Mouse (Mus musculus): ENCODE data around the gene Stum. TPM values are rescaled to one million over a fixed set of nuclear protein-coding genes. Genes with fewer than 3 reads are reported as not detected.

The Stum gene
- total RNA-seq (2014; rRNA removed) (0.09 and 1.1 TPM in 2 replicates), polyA plus RNA-seq (2012; rRNA removed) (0.19 and 0.22 TPM in 2 replicates)

DNA sequence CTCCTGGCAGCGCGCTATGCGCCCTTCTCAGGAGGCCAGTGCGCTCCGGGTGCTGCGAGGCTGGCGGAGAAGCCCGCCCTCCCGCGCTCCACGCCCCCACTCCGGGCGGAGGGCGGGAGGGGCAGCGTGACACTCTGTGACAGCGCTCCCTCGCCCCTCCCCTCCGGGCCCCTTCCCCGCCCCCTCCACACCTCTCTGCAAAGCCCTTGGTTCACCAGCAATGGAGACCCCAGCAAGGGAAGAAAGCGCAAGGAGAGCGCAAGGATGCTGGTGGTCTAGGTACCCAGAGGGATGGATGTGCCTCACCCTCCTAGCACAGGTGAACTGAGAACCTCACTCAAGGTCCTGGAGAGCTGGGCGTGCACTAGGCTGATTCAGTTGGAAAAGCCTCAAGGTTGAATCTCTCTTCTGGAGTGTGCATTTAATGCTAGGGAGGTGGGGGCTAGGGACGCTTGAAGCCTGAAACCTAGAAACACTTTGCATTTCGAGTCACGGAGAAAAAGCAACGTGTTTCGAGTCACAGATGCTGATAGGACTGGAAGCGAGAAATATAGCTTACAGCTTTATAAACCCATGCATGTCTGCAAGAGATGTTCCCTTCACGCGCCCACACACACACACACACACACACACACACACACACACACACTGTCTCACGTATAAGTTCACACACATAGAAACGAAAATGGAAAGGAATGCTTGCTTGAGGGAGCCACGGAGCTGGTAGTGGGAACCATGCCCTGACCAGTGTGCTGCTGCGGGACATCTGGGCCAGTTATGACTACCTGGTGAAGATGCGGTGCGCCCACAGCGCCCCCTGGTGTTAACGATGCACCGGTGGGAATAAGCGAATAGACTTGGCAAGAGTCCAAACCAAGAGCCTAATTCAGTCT lies at the start of gene Stum:
TSS of gene Stum (minus strand) at position 106 of the 893 bp plus-strand sequence.
- H3K4me1 ChIP-seq (ENCODE audit: control insufficient read depth, insufficient read depth, low read length), result no peaks in the 10 kb centered on the region
- H3K27me3 ChIP-seq (ENCODE audit: control insufficient read depth, insufficient read depth, low read length), result peaks cover 7% of the 10 kb centered on the region
- no peaks in the 10 kb centered on the region for H3K79me2 ChIP-seq (ENCODE audit: control insufficient read depth, insufficient read depth, low read length)
- H3K27ac ChIP-seq (replicated peaks; ENCODE audit: insufficient read depth, low read depth, low read length), result no peak within 1 kb of the TSS
- TF ChIP-seq CTCF (IDR thresholded peaks at IDR 0.05; ENCODE audit: low read depth, low read length), result peak; percentile 90
- no peak for TF ChIP-seq POLR2A (IDR thresholded peaks at IDR 0.05; ENCODE audit: extremely low read depth, insufficient read depth, low read length)
- 8% methylated on average over 40 of the region's 40 CpGs for WGBS
- 0 out of 2 replicates have a peak within 1 kb of the TSS, but pooled peaks have one; percentile 10 for H3K9ac ChIP-seq (ENCODE audit: low read depth, low read length)
- peak; percentile 43 for DNase-seq (ENCODE audit: extremely low read depth, low read depth, low spot score)
- peak within 1 kb of the TSS; percentile 10; the same call in 1 of the 2 replicates for H3K4me3 ChIP-seq (ENCODE audit: insufficient read depth, low read depth, low read length)
- no peaks in the 10 kb centered on the region for H3K36me3 ChIP-seq (ENCODE audit: control insufficient read depth, insufficient read depth, low read length)

DNA sequence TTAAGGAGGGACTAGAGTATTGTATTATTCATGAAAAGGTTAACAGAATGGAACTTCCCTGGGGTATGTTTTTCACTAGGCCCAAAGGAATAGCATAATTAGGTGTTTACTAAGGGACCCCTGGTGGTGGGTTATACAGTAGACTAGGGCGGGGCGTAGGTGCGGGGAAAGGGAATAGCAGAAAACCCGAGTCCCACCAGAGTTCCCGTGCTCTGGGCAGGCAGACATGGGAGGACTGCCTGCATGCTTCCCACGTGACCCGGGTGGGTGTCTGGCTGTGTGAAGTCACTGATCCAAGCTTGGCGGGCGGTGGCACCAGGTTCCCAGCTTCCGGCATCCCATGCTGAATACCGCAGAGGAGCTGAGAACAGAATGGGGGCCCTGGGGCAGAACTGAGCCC lies 49.4 kb upstream of the Stum start:
- Histone ChIP-seq H3K79me2 (ENCODE audit: control insufficient read depth, insufficient read depth, low read length) (no peaks in the 10 kb centered on the region), H3K36me3 (ENCODE audit: control insufficient read depth, insufficient read depth, low read length) (no peaks in the 10 kb centered on the region), H3K27ac (replicated peaks; ENCODE audit: insufficient read depth, low read depth, low read length) (no peak overlapping the region), H3K9ac (ENCODE audit: low read depth, low read length) (no peak overlapping the region), H3K4me3 (ENCODE audit: insufficient read depth, low read depth, low read length) (no peak overlapping the region), H3K27me3 (ENCODE audit: control insufficient read depth, insufficient read depth, low read length) (no peaks in the 10 kb centered on the region), H3K4me1 (ENCODE audit: control insufficient read depth, insufficient read depth, low read length) (no peaks in the 10 kb centered on the region)
- whole genome bisulfite sequencing, result 95% methylated on average over 11 of the region's 11 CpGs
- no peak for TF ChIP-seq POLR2A (IDR thresholded peaks at IDR 0.05; ENCODE audit: extremely low read depth, insufficient read depth, low read length)
- no peak for TF ChIP-seq CTCF (IDR thresholded peaks at IDR 0.05; ENCODE audit: low read depth, low read length)
- DNase-seq (ENCODE audit: extremely low read depth, low read depth, low spot score), result no peak

DNA sequence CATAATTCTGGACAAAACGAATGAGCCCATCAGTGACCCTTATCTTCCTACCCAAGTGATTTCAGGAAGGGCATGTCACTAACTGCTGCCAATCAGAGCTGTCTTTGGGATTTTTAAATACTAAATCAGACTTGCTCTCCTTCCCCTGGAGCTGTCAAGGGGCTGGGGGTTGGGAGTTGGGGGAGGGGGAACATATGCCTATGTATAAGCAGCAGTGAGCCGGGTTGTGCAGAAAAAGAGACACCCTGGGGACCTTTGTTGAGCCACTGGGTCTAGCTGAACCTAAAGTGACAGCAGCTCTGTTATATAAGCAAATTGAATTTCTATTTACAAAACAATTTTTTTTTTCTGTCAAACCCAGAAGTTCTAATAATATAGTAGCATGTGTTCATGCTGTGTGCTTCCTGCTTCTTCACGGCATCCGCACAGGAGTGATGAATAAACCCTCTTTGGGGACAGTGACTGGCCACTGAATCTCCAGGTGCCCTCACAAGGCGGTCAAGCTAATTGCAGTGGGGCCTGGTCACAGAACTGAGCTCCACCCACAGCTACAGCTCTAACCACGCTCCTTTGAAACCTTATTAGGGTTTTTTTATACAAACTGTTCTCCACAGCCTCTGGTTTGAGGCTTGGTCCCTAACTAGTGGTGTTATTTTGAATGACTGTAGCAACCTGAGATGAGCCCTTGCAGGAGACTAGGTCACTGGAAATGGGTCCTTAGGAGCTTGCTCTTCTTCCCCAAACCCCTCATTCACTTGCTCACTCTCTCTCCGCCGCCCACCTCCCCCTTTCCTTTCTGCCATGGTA lies 47.4 kb upstream of the Stum start:
- no peak for DNase-seq (ENCODE audit: extremely low read depth, low read depth, low spot score)
- Histone ChIP-seq H3K4me3 (ENCODE audit: insufficient read depth, low read depth, low read length) (no peak overlapping the region), H3K27ac (replicated peaks; ENCODE audit: insufficient read depth, low read depth, low read length) (no peak overlapping the region), H3K79me2 (ENCODE audit: control insufficient read depth, insufficient read depth, low read length) (no peaks in the 10 kb centered on the region), H3K9ac (ENCODE audit: low read depth, low read length) (no peak overlapping the region), H3K4me1 (ENCODE audit: control insufficient read depth, insufficient read depth, low read length) (no peaks in the 10 kb centered on the region), H3K27me3 (ENCODE audit: control insufficient read depth, insufficient read depth, low read length) (no peaks in the 10 kb centered on the region), H3K36me3 (ENCODE audit: control insufficient read depth, insufficient read depth, low read length) (no peaks in the 10 kb centered on the region)
- 84% methylated on average over 8 of the region's 8 CpGs for WGBS
- TF ChIP-seq POLR2A (IDR thresholded peaks at IDR 0.05; ENCODE audit: extremely low read depth, insufficient read depth, low read length) (no peak), CTCF (IDR thresholded peaks at IDR 0.05; ENCODE audit: low read depth, low read length) (no peak)

DNA sequence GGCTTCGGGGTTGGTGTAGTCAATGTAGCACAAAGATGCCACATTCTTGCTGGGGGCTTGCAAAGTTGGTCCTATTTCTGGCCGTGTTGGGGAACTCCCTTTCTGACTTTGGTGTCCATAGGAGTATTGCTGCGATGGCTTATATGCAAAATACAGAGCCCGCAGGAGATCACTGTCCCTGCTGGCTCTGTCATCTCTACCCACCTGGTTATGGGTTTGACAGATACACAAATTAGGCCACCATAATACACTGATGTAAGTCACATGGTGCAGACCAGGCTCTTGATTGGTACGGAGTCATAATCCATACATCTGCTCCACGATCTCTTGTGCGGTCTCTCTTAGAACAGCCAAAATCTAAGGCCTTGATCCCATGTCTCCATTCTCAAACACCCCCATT lies 46.5 kb upstream of the Stum start:
- Histone ChIP-seq H3K4me3 (ENCODE audit: insufficient read depth, low read depth, low read length) (no peak overlapping the region), H3K4me1 (ENCODE audit: control insufficient read depth, insufficient read depth, low read length) (no peaks in the 10 kb centered on the region), H3K79me2 (ENCODE audit: control insufficient read depth, insufficient read depth, low read length) (no peaks in the 10 kb centered on the region), H3K27ac (replicated peaks; ENCODE audit: insufficient read depth, low read depth, low read length) (no peak overlapping the region), H3K36me3 (ENCODE audit: control insufficient read depth, insufficient read depth, low read length) (no peaks in the 10 kb centered on the region), H3K9ac (ENCODE audit: low read depth, low read length) (no peak overlapping the region), H3K27me3 (ENCODE audit: control insufficient read depth, insufficient read depth, low read length) (no peaks in the 10 kb centered on the region)
- DNase-seq (ENCODE audit: extremely low read depth, low read depth, low spot score), result no peak
- 93% methylated on average over 7 of the region's 7 CpGs for WGBS
- TF ChIP-seq POLR2A (IDR thresholded peaks at IDR 0.05; ENCODE audit: extremely low read depth, insufficient read depth, low read length), result no peak
- TF ChIP-seq CTCF (IDR thresholded peaks at IDR 0.05; ENCODE audit: low read depth, low read length), result no peak

DNA sequence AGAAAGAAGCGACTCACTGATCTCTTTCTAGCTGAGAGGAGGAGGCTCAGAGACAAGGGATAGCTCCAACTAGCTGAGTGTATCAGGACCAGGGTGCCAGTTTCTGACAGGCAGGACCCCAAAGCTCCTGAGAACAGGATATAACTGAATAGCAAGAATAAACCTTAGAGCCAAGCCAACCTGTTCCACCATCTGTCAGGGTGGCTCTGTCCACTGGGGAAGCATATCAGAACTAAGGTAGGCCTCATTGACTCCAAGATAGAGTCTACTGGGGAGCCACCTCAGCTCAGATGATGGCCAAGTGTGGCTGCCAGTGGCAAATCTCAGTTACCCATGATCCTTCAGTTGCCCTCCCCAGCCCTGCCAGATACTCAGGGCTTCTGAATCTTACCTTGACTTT lies 42.0 kb upstream of the Stum start:
- no peaks in the 10 kb centered on the region for H3K36me3 ChIP-seq (ENCODE audit: control insufficient read depth, insufficient read depth, low read length)
- no peak overlapping the region for H3K4me3 ChIP-seq (ENCODE audit: insufficient read depth, low read depth, low read length)
- no peaks in the 10 kb centered on the region for H3K79me2 ChIP-seq (ENCODE audit: control insufficient read depth, insufficient read depth, low read length)
- H3K9ac ChIP-seq (ENCODE audit: low read depth, low read length), result no peak overlapping the region
- no peaks in the 10 kb centered on the region for H3K27me3 ChIP-seq (ENCODE audit: control insufficient read depth, insufficient read depth, low read length)
- no peaks in the 10 kb centered on the region for H3K4me1 ChIP-seq (ENCODE audit: control insufficient read depth, insufficient read depth, low read length)
- DNase-seq (ENCODE audit: extremely low read depth, low read depth, low spot score), result no peak
- no peak overlapping the region for H3K27ac ChIP-seq (replicated peaks; ENCODE audit: insufficient read depth, low read depth, low read length)
- TF ChIP-seq CTCF (IDR thresholded peaks at IDR 0.05; ENCODE audit: low read depth, low read length) (no peak), POLR2A (IDR thresholded peaks at IDR 0.05; ENCODE audit: extremely low read depth, insufficient read depth, low read length) (no peak)
- 86% methylated on average over 1 of the region's 1 CpGs for WGBS
